Mouse (Mus musculus) heart, postnatal 4 days (tissue): ENCODE measurements around the gene Cux1. TPM values are rescaled to one million over a fixed set of nuclear protein-coding genes. Genes with fewer than 3 reads are reported as not detected.
A peak's percentile ranks its signal among the peaks of the same experiment; 100 is the strongest.

Experiments
- DNase-seq: peaks from one replicate; pipeline ENCODE4 v3.0.0; 2021
- total RNA-seq, 2 experiments: library from RNA; stranded (reverse); gene quantifications; 2 replicates each; pipeline ENCODE4 v1.2.3; 2021

Cux1 gene
- 100 to 1,000 TPM; 126 to 131 TPM for total RNA-seq

DNA sequence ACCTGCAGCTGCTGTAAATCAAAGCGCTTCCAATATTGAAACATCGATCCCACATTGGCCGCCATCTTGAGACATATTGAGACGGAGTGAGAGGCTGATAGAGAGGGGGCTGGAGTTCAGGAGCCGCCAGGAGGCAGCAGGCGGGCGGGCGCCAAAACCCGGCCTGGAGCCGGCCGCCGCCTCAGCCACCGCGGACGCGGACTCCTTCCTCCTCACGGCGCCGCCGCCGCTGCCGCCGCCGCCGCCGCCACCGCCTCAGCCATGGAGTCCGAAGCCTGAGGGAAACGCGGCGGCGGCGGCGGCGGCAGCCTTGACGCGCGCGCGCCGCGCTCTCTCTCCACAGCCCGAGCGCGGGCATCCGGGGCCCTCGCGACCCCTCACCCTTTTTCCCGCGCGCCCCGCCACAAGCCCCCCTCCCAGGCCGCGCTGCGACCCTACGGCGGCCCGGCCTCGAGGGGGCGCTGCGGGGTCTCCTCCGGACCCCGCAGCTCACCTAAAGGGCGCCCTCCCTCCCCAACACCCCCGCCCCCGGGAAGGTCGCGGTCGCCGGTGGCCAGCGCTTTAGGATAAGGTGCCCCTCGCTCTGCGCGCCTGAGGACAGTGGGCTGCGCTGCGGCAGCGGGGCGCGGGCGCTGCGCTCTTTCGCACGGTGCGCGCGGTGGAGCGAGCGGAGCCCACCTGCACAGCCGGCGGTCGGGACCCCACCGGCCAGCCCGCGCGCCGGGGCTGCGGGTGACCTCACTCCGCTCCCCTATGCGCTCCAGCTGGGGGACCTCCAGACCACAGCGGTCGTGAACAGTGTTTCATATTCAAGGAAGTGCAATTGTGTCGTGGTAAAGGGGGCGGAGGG lies at the start of gene Cux1:
TSS of gene Cux1 (minus strand) at position 315 of the 850 bp plus-strand sequence.
- DNase-seq, result peak; percentile 88

DNA sequence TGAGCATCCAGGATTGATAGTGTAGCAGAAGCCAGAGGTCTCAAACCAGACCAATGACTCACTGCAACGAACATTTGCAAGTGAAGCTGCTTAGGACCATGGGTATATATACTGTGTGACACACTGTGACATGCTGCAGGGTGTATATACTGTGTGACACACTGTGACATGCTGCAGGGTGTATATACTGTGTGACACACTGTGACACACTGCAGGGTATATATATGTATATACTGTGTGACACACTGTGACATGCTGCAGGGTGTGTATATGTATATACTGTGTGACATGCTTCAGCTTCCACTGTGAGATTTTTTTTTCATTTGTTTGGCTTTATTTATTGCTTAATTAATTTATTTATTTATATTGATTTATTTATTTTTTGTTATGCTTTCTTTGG lies 45.1 kb upstream of the Cux1 start:
- DNase-seq, result no peak

GRCm38 (mm10) chr5:136608814-136609434 lies 41.6 kb upstream of the Cux1 start:
- no peak for DNase-seq

GRCm38 (mm10) chr5:136605144-136605543 lies 37.9 kb upstream of the Cux1 start:
- DNase-seq, result no peak

- no peak for DNase-seq
Measured at GRCm38 (mm10) chr5:136603176-136603964, 36.1 kb upstream of the Cux1 start.

DNA sequence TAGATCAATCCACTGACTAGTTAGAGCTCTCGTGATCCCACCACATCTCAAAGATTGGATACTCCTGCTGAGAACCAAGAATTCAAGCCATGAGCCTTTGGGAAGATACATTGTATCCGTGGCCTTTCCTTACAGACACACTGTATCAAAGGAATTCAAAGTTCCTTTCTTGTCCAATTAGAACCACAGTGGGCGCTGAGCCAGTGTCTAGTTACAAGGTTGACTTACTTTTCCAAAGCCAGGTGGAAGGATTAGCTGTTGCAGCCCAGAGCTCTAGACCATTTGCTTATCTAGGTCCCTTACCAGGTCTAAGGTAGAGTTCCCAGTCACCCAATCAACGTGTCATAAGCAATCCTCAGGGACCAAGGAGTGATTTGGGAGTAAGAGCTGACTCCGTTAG lies 33.2 kb upstream of the Cux1 start:
- DNase-seq, result no peak

DNA sequence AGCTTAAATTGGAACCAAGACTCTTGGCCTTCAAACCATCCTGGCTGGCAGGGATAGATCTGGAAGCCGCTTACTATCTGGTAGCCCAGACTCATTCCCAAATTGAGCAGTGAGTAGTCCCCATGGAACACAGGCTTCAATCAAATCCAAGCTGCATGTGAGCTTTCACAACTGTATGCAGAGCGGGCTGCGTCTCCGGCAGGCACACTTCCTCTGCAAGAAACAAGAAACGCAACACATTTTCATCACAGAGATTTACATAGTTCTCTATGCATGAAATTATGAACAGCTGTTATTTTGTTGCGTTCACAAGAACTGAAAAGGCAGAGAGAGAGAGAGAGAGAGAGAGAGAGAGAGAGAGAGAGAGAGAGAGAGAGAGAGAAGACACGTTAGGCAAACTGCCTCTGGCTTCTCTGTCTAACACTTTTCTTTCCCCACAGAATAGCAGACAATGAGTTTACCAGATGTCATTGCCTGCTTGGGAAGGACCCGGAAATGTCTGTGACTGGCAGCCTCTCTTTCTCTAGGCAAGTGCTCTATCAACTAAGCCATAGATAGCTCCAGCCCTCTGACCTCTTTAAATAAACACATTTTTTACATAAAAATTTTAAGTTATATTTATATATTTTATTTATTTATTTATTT lies 27.7 kb upstream of the Cux1 start:
- no peak for DNase-seq

DNA sequence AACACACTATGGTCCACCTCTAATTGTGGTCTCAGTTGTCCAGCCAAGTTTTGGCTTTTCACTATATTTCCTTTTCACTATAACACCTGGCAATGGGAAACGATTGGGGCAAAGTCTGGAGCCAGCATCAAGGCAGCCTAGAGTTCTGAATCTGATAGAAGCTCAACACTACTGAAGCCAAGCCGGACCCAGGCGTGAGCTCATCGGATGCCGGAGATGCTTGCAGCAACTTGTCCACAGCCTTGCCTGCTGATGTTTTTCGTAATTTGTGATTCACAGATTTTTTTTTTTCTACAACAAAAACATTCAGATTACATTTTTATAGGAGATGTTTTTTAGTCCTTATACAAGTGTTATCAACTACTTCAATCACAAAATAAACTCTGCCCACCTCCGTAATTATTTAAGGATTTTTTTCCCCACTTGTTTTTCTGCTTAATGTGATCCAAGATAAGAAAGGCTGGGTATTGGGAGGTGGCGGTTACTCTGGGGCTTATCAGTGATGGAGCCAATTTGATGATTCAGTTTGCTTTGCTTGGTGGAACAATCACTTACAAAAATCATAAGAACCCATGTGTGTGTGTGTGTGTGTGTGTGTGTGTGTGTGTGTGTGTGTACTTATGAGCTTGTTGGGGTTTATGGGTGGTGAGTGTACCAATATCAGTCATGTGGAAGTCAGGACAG lies 24.7 kb upstream of the Cux1 start:
- DNase-seq, result no peak

GRCm38 (mm10) chr5:136589002-136589401 lies 21.7 kb upstream of the Cux1 start:
- DNase-seq, result no peak

GRCm38 (mm10) chr5:136588471-136588870 lies 21.2 kb upstream of the Cux1 start:
- no peak for DNase-seq

GRCm38 (mm10) chr5:136584676-136585285 lies 17.5 kb upstream of the Cux1 start:
- DNase-seq, result no peak

DNA sequence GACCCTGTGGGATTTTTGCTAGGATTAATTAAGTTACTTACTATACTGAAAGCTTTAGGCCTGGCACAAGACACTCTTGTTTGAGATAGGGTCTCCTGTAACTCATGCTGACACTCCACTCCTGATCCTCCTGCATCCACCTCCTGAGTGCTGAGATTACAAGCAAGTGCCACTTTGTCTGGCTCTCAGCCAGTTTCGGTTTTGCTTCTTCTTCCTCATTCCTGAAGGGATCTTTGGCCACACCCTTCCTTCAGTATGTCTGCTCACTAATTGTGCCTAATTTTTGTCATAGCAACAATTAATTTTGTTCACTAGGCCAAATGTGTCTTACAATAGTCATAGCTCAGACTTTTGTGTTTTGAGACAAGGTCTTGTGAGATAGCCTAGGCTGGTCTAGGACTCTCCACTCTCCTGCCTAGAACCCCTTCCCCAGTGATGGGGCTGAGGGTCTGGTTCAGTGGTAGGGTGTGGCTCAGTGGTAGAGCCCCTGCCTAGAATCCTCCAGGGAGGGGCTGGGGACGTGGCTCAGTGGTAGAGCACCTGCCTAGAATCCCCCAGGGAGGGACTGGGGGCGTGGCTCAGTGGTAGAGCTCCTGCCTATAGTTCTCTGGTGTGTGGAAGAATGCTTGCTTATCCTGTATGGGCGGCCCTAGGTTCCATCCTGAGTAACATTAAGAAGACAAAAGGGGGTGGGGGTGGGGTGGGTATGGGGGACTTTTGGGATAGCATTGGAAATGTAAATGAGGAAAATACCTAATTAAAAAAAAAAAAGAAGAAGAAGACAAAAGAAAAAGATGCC lies 16.6 kb upstream of the Cux1 start:
- DNase-seq, result no peak

GRCm38 (mm10) chr5:136583256-136583655 lies 16.0 kb upstream of the Cux1 start:
- no peak for DNase-seq

GRCm38 (mm10) chr5:136582201-136582600 lies 14.9 kb upstream of the Cux1 start:
- no peak for DNase-seq

DNA sequence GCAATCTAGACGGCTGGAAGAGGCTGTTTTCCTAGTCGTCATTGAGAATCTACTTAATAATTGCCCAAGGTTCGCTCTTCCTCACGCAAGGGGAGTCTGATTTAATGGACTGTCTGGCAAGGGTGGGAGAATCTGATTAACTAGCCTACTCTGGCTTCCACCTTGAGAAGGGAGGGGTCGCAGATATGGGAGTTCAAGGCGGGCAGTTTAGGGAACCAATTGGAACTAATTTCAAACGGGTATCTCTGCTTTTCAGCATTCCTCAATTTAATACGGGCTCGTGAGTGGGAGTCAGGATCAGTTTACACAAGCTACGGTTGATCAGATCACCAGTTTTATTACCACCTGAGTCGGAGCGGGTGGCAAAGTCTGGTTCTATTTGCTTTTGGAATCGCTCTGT lies 14.3 kb upstream of the Cux1 start:
- no peak for DNase-seq

DNA sequence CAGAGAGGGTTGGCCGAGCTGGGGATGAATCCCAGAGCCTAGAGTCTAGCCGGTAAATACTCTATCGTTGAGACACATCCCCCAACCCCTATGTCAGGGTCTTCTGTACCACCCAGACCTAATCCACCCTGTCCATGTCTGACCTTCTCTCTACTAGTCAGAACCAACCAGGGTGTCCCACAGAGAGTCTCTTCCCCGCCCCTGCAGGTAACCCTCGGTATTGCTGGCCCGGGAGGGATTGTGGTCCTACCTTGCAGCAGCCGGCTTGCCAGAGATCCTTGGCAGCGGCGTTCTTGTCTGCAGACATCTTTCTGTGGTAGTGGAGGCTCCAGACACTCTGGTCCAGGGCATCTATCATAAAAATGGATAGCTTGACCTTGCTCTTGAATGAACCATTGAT lies 13.9 kb upstream of the Cux1 start:
- DNase-seq, result peak; percentile 74

- DNase-seq, result no peak
Measured at GRCm38 (mm10) chr5:136578201-136578600, 10.9 kb upstream of the Cux1 start.

GRCm38 (mm10) chr5:136570171-136570570 lies 2.9 kb upstream of the Cux1 start:
- no peak for DNase-seq

DNA sequence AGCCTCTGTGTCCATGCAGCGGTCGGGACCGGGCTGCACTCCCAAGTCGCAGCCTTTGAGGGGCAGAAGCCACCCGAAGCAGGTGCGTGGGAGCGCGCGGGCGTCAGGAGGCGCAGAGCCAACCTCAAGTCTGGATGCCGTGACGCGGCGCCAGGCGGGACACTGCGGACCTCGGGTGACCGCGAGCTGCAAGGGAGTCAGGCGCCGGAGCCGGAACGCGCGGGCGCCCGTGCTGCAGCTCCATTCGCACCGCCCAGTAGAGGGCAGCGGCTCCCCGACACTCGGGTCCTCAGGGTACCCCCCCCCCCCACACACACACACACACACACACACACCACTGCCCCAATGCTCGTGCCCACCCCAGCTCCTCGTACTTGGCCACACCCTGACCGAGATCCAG lies 1.5 kb upstream of the Cux1 start:
- DNase-seq, result peak; percentile 87

DNA sequence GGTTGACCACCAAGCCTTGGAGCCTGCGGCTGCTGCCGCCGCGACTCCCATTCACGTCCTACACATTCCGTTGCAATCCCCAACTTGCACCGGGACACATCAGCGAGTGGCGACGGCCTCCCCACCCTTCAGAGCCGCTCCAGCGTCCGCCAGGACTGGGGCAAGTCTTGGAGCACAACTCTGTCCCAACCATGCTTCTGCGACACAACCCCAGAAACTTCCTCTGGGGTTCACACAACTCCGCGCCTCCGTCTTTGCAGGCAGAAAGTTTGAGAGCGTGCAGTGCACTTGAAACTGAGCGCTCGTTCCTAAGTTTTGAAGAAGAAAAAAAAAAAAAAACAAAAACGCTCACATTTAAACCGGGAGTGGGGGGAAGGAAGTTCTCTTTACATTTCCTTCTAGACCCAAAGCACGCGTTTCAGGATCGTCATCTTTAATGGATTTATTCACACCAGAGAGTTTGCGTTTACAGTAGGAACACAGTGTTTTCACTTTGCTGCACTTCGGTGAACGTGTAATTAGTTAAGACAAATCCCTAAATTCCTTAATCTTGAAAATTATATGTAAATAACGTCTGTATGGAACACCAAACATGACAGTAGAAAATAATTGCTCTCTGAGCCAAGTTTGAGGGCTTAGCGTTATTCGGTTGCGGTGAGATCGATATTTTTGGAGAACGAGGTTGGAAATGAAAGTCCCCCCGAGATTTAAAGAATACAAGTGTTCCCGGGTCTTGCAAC lies 906 bp upstream of the Cux1 start:
- DNase-seq, result peak; percentile 49
